Comparison of ENCODE assay signal across 12 mouse cellular contexts in the genomic region with DNA sequence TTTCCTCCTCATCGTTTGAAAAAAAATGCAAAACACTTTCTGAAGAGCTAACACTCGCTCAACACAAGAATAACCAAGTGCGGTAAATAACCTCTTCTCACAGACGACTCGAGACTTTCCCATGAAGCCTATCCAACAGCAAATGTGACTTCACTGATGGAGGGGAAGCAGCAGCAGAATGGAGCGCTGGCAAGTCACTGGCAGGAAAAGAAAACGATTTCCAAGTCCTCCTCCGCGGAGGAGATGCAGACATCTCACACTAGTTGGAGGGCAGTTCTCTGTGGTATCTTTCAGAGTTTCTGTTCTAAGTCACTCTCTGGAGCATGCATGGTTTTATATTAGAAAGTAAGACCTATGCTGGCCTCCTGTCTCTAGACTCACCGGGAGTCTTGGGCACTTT. TPM values are rescaled to one million over a fixed set of nuclear protein-coding genes. Genes with fewer than 3 reads are reported as not detected.
DNase-seq lines count a peak whose midpoint lies in the region; ATAC-seq and TF ChIP-seq lines count a peak whose summit lies in the region.
"Had no signal": no experiment of that assay in that cellular context is flagged by ENCODE, and none has a peak within 500 bp of the region (broad histone marks: within the 10 kb centered on the region; RNA-seq: fewer than 3 reads in every experiment).

No protein-coding gene starts in this region.

- no peak overlapping the region for H3K4me3 ChIP-seq in heart, embryonic 12.5 days
- H3K4me3 ChIP-seq in kidney, embryonic 14.5 days (ENCODE audit: low read length), result no peak overlapping the region
- H3K4me3 ChIP-seq in lung, postnatal 0 days (ENCODE audit: low read depth, low read length), result no peak overlapping the region
- H3K4me3 ChIP-seq: forebrain, embryonic 12.5 days; layer of hippocampus, adult 2 months; midbrain, embryonic 10.5 days had no signal

- no peak for ATAC-seq in heart, embryonic 12.5 days (ENCODE audit: insufficient number of reproducible peaks, low FRiP score)
- ATAC-seq in kidney, embryonic 14.5 days (ENCODE audit: low FRiP score, low TSS enrichment), result no peak
- ATAC-seq in lung, postnatal 0 days, result no peak

- peak overlapping the region; percentile 83 for H3K27ac ChIP-seq in heart, embryonic 12.5 days (ENCODE audit: poor library complexity, severe bottlenecking)
- peak overlapping the region; percentile 20 for H3K27ac ChIP-seq in kidney, embryonic 14.5 days (ENCODE audit: low read depth, low read length)
- peak overlapping the region; percentile 8; the same call in 1 of the 2 replicates for H3K27ac ChIP-seq in lung, postnatal 0 days (ENCODE audit: low read length)
- H3K27ac ChIP-seq: forebrain, embryonic 12.5 days; layer of hippocampus, adult 2 months; macrophage; midbrain, embryonic 10.5 days had no signal

- no peak for TF ChIP-seq EP300 in lung, postnatal 0 days (IDR thresholded peaks at IDR 0.05)

- no peak for DNase-seq in heart, adult 18-20 months
- DNase-seq in kidney, postnatal 36 days, result no peak
- DNase-seq in lung, postnatal 0 days (ENCODE audit: low spot score), result no peak
- DNase-seq in lung, postnatal 10 days, result no peak
- peak; percentile 60 for DNase-seq in telencephalon, adult 2 months (ENCODE audit: low read depth, low spot score)

- H3K36me3 ChIP-seq in heart, embryonic 12.5 days, result no peaks in the 10 kb centered on the region
- H3K36me3 ChIP-seq in kidney, embryonic 14.5 days (ENCODE audit: control insufficient read depth, insufficient read depth, low read length), result no peaks in the 10 kb centered on the region
- no peaks in the 10 kb centered on the region for H3K36me3 ChIP-seq in lung, postnatal 0 days (ENCODE audit: insufficient read depth, low read length)
- H3K36me3 ChIP-seq: forebrain, embryonic 12.5 days; midbrain, embryonic 10.5 days had no signal

- H3K4me2 ChIP-seq in heart, embryonic 12.5 days, result no peak overlapping the region
- H3K4me2 ChIP-seq in kidney, embryonic 14.5 days (replicated peaks; ENCODE audit: low read depth, low read length), result no peak overlapping the region
- no peak overlapping the region for H3K4me2 ChIP-seq in lung, postnatal 0 days (replicated peaks; ENCODE audit: low read depth, low read length)
- H3K4me2 ChIP-seq: forebrain, embryonic 12.5 days had no signal

- whole genome bisulfite sequencing in heart, embryonic 12.5 days, result 69% methylated on average over 10 of the region's 10 CpGs
- WGBS in kidney, embryonic 14.5 days, result 70% methylated on average over 10 of the region's 10 CpGs
- whole genome bisulfite sequencing in lung, postnatal 0 days, result 62% methylated on average over 10 of the region's 10 CpGs

- TF ChIP-seq CTCF in lung, postnatal 0 days (IDR thresholded peaks at IDR 0.05), result no peak

- H3K27me3 ChIP-seq in heart, embryonic 12.5 days (replicated peaks), result no peaks in the 10 kb centered on the region
- H3K27me3 ChIP-seq in kidney, embryonic 14.5 days (ENCODE audit: control insufficient read depth, insufficient read depth, low read length), result no peaks in the 10 kb centered on the region
- H3K27me3 ChIP-seq in lung, postnatal 0 days (replicated peaks; ENCODE audit: insufficient read depth, low read length), result no peaks in the 10 kb centered on the region
- H3K27me3 ChIP-seq: forebrain, embryonic 12.5 days had no signal

- H3K4me1 ChIP-seq in heart, embryonic 12.5 days (replicated peaks), result peaks cover 80% of the 10 kb centered on the region
- peaks cover 55% of the 10 kb centered on the region for H3K4me1 ChIP-seq in kidney, embryonic 14.5 days (ENCODE audit: control insufficient read depth, insufficient read depth, low read length)
- peaks cover 36% of the 10 kb centered on the region; the same call in 1 of the 2 replicates for H3K4me1 ChIP-seq in lung, postnatal 0 days (ENCODE audit: insufficient read depth, low read depth, low read length)
- H3K4me1 ChIP-seq: forebrain, embryonic 12.5 days had no signal

- H3K9me3 ChIP-seq in heart, embryonic 12.5 days (replicated peaks), result no peaks in the 10 kb centered on the region
- no peaks in the 10 kb centered on the region for H3K9me3 ChIP-seq in kidney, embryonic 14.5 days (ENCODE audit: control insufficient read depth, low read length)
- no peaks in the 10 kb centered on the region for H3K9me3 ChIP-seq in lung, postnatal 0 days (ENCODE audit: low read length)
- H3K9me3 ChIP-seq: forebrain, embryonic 12.5 days; midbrain, embryonic 10.5 days had no signal

- H3K9ac ChIP-seq in heart, embryonic 12.5 days, result no peak overlapping the region
- H3K9ac ChIP-seq in kidney, embryonic 14.5 days (ENCODE audit: low read depth, low read length), result no peak overlapping the region
- no peak overlapping the region for H3K9ac ChIP-seq in lung, postnatal 0 days (replicated peaks; ENCODE audit: low read depth)
- H3K9ac ChIP-seq: forebrain, embryonic 12.5 days had no signal

RNA-seq across cellular contexts. Expression of a gene that starts 59.6 kb away (rescaled TPM):
- 117 and 129 TPM in 2 replicates for polyA plus RNA-seq in heart, embryonic 12.5 days (2016; fragmentation: Nextera tagmentation; extraction: Ambion mirVana)
- total RNA-seq in heart, adult 18-20 months (2021), result 100 to 1,000 TPM; 127 to 140 TPM
- 45.1 and 82.2 TPM in 2 replicates for polyA plus RNA-seq in kidney, embryonic 14.5 days (2014; fragmentation: Nextera tagmentation; extraction: Ambion mirVana)
- 183 and 189 TPM in 2 replicates for polyA plus RNA-seq in lung, postnatal 0 days (2015; fragmentation: Nextera tagmentation; extraction: Ambion mirVana)
- total RNA-seq: neutrophil, adult 5-6 weeks had no signal

RNA-seq across cellular contexts. Expression of a gene that starts 59.6 kb away (rescaled TPM):
- polyA plus RNA-seq in heart, embryonic 12.5 days (2016; fragmentation: Nextera tagmentation; extraction: Ambion mirVana), result 240 and 249 TPM in 2 replicates
- total RNA-seq in heart, adult 18-20 months (2021), result 100 to 1,000 TPM; 217 to 274 TPM
- 169 and 322 TPM in 2 replicates for polyA plus RNA-seq in kidney, embryonic 14.5 days (2014; fragmentation: Nextera tagmentation; extraction: Ambion mirVana)
- 346 and 376 TPM in 2 replicates for polyA plus RNA-seq in lung, postnatal 0 days (2015; fragmentation: Nextera tagmentation; extraction: Ambion mirVana)
- total RNA-seq: neutrophil, adult 5-6 weeks had no signal

Comparison
In these comparisons a context has a peak if more than half of its experiments do, and no peak if none do; other contexts are left out.
1. H3K27ac ChIP-seq: peak in every context shown above with its lines; median percentile 83 in heart, embryonic 12.5 days; 20 in kidney, embryonic 14.5 days; 8 in lung, postnatal 0 days.